7 mouse cellular contexts compared by ENCODE assay signal in the genomic region with DNA sequence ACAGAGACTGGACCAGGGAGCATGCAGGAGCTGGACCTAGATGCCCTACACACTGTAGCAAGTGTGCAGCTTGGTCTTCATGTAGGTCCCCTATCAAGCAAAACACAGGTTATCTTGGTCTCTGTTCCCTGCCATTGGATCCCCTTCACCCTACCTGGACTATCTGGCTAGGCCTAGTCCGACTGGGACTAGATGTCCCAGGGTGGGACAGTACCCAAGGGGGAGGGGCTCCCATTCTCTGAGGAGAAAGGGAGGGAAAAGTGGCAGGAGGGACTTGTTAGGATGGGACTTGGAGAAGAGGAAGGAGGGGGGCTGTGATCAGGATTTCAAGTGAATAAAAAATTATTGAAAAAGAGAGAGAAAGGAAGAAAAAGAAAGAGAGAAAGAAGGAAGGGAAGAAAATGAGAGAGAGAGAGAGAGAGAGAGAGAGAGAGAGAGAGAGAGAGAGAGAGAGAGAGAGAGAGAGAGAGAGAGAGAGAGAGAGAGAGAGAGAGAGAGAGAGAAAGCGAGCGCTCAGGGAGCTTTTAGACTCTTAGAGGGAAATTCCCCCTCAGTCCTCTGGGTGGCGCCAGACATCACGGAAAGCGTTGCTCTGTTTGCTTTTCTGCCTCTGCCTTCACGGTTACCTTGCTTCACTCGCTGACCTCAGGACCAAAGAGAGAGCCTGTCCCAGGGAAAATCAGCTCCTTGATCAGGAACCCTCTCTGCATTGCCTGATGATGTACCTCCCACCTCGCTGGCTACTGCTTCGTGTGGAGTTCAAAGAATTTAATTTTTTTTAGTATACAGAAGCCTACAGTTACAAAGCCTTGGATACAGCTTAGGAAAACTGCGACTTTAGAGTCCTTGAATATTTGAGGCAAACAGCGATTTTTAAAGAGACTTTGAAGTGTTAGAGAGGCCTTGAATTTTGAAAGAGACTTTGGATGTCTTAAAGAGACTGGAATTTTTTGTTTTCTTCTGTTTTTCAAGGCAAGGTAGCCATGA. TPM values are rescaled to one million over a fixed set of nuclear protein-coding genes. Genes with fewer than 3 reads are reported as not detected.
DNase-seq lines count a peak whose midpoint lies in the region; ATAC-seq lines count a peak whose summit lies in the region.

No protein-coding gene starts in this region.

- peak overlapping the region; percentile 23; the same call in 1 of the 2 replicates for H3K4me2 ChIP-seq in intestine, embryonic 14.5 days (ENCODE audit: low read length)
- H3K4me2 ChIP-seq in midbrain, embryonic 11.5 days, result no peak overlapping the region

- ATAC-seq in intestine, embryonic 14.5 days (replicated peaks; ENCODE audit: low FRiP score, low TSS enrichment, low read depth), result peak; percentile 58
- peak; percentile 82 for ATAC-seq in midbrain, embryonic 11.5 days (ENCODE audit: low FRiP score)

- H3K27ac ChIP-seq in intestine, embryonic 14.5 days (ENCODE audit: low read depth), result no peak overlapping the region
- no peak overlapping the region for H3K27ac ChIP-seq in midbrain, embryonic 11.5 days (ENCODE audit: low read depth, low read length)

- H3K36me3 ChIP-seq in intestine, embryonic 14.5 days (ENCODE audit: control insufficient read depth, insufficient read depth, low read length), result no peaks in the 10 kb centered on the region
- no peaks in the 10 kb centered on the region for H3K36me3 ChIP-seq in midbrain, embryonic 11.5 days (ENCODE audit: control insufficient read depth, insufficient read depth, low read length)

- no peaks in the 10 kb centered on the region for H3K27me3 ChIP-seq in intestine, embryonic 14.5 days (replicated peaks; ENCODE audit: control insufficient read depth, insufficient read depth, low read length)
- H3K27me3 ChIP-seq in midbrain, embryonic 11.5 days (ENCODE audit: control insufficient read depth, insufficient read depth, low read length), result no peaks in the 10 kb centered on the region

- no peak overlapping the region for H3K9ac ChIP-seq in intestine, embryonic 14.5 days (ENCODE audit: low read length)
- H3K9ac ChIP-seq in midbrain, embryonic 11.5 days (ENCODE audit: low read length), result no peak overlapping the region

- WGBS in intestine, embryonic 14.5 days, result 14% methylated on average over 12 of the region's 12 CpGs
- WGBS in midbrain, embryonic 11.5 days, result 9% methylated on average over 12 of the region's 12 CpGs

- intact Hi-C loops in left cerebral cortex, postnatal 10 days (cut with DNase I), result loop anchor here (10.0 kb wide), 1 partner anchor 445 kb away; no protein-coding TSS in a partner anchor

- no peaks in the 10 kb centered on the region for H3K9me3 ChIP-seq in intestine, embryonic 14.5 days (ENCODE audit: control insufficient read depth, low read length)
- H3K9me3 ChIP-seq in midbrain, embryonic 11.5 days (ENCODE audit: control insufficient read depth, low read length), result no peaks in the 10 kb centered on the region

- no peaks in the 10 kb centered on the region for H3K4me1 ChIP-seq in intestine, embryonic 14.5 days (replicated peaks; ENCODE audit: control insufficient read depth, insufficient read depth, low read length)
- H3K4me1 ChIP-seq in midbrain, embryonic 11.5 days (ENCODE audit: control insufficient read depth, insufficient read depth, low read length), result no peaks in the 10 kb centered on the region

- H3K4me3 ChIP-seq in intestine, embryonic 14.5 days (ENCODE audit: low read depth, low read length), result no peak overlapping the region
- no peak overlapping the region for H3K4me3 ChIP-seq in midbrain, embryonic 11.5 days (ENCODE audit: low read depth, low read length)

- DNase-seq in adrenal gland, adult (ENCODE audit: inconsistent age in 2 of 2, low spot score in 1 of 2), result peak; percentile 76 to 92
- DNase-seq in cerebellum, postnatal 4 days (ENCODE audit: low spot score in 2 of 2), result peak; percentile 69 to 83
- peak; percentile 63 for DNase-seq in gastrocnemius, adult 18-20 months (ENCODE audit: low spot score)
- peak; percentile 89 for DNase-seq in intestine, embryonic 14.5 days (ENCODE audit: low spot score)
- peak; percentile 66 to 80 for DNase-seq in left cerebral cortex, postnatal 10 days (ENCODE audit: extremely low spot score in 1 of 2, low spot score in 2 of 2)
- peak; percentile 96 for DNase-seq in midbrain, embryonic 11.5 days (ENCODE audit: low spot score, missing footprints)
- DNase-seq in right cerebral cortex, postnatal 4 days, result peak; percentile 82

RNA-seq across cellular contexts. Expression of a gene that starts 6.1 kb away (rescaled TPM):
- total RNA-seq in gastrocnemius, adult 18-20 months (2021), result under 1 TPM; 0.25 to 0.62 TPM
- not detected in 2 replicates for polyA plus RNA-seq in intestine, embryonic 14.5 days (2014; fragmentation: Nextera tagmentation; extraction: Ambion mirVana)
- under 1 TPM in 1 of 2 experiments, not detected in 1; 0.26 TPM for total RNA-seq in left cerebral cortex, postnatal 10 days (2021)
- not detected in 2 replicates for polyA plus RNA-seq in midbrain, embryonic 11.5 days (2014; fragmentation: Nextera tagmentation; extraction: Ambion mirVana)

RNA-seq across cellular contexts. Expression of a gene that starts 26.4 kb away (rescaled TPM):
- 10 to 100 TPM; 14.8 to 15.5 TPM for total RNA-seq in gastrocnemius, adult 18-20 months (2021)
- 20.2 and 21.2 TPM in 2 replicates for polyA plus RNA-seq in intestine, embryonic 14.5 days (2014; fragmentation: Nextera tagmentation; extraction: Ambion mirVana)
- 100 to 1,000 TPM; 127 to 130 TPM for total RNA-seq in left cerebral cortex, postnatal 10 days (2021)
- 23.1 and 24.8 TPM in 2 replicates for polyA plus RNA-seq in midbrain, embryonic 11.5 days (2014; fragmentation: Nextera tagmentation; extraction: Ambion mirVana)

RNA-seq across cellular contexts. Expression of a gene that starts 34.3 kb away (rescaled TPM):
- total RNA-seq in gastrocnemius, adult 18-20 months (2021), result 1 to 10 TPM in 1 of 2 experiments, under 1 TPM in 1; 0.91 to 1.6 TPM
- polyA plus RNA-seq in intestine, embryonic 14.5 days (2014; fragmentation: Nextera tagmentation; extraction: Ambion mirVana), result not detected in 2 replicates
- under 1 TPM; 0.22 to 0.41 TPM for total RNA-seq in left cerebral cortex, postnatal 10 days (2021)
- not detected in 2 replicates for polyA plus RNA-seq in midbrain, embryonic 11.5 days (2014; fragmentation: Nextera tagmentation; extraction: Ambion mirVana)

Comparison
In these comparisons a context has a peak if more than half of its experiments do, and no peak if none do; other contexts are left out.
1. RNA of a gene that starts 26.4 kb away (total RNA-seq): 127 to 130 TPM in left cerebral cortex, postnatal 10 days; 14.8 to 15.5 TPM in gastrocnemius, adult 18-20 months; every median in the first group is over 4 times any median in the second.
2. Peak in every context shown above with its lines, with median percentiles within 50 percentile points of each other: DNase-seq.